Mouse (Mus musculus) small intestine, adult 2 months (tissue): ENCODE data around the gene Thy1.

Source experiments
- CTCF ChIP-seq: fragments of 200-500 bp; IDR thresholded peaks from 2 replicates; pipeline ENCODE4 v1.5.1; 2012; ENCODE audit warnings: low read depth, mild to moderate bottlenecking, control low read depth, inconsistent platforms, low read length, moderate library complexity, mixed read lengths; ENCODE audit not compliant: insufficient replicate concordance, insufficient read length; ENCODE audit errors: extremely low read depth
- POLR2A ChIP-seq: fragments of 200-500 bp; IDR thresholded peaks from 2 replicates; pipeline ENCODE4 v1.6.1; 2012; ENCODE audit warnings: low read depth, mild to moderate bottlenecking, control low read depth, inconsistent platforms, low read length, moderate library complexity

DNA sequence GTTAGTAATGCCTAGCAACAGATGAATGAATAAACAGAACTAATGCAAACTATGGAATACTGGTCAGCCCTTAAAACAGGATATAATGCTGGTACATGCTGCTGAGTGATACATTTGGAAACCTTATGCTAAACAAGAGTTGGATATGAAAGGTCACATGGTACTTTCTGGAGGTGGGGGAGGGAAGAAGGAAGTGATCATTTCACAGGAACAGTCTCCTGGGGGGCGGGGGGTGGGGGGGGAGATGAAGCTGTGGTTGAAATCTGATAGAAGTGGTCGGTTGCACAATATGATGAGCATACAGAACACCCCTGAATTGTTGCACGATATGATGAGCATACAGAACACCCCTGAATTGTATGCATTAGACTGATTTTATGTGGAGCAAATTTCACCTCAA lies 19.1 kb upstream of the Thy1 start:
- TF ChIP-seq POLR2A: no peak
- TF ChIP-seq CTCF: no peak
